Mouse (Mus musculus) left cerebral cortex, adult 2 months (tissue): ENCODE measurements around the gene Rnaset2b. TPM values are rescaled to one million over a fixed set of nuclear protein-coding genes. Genes with fewer than 3 reads are reported as not detected.
"Not testable (repeated sequence)": the region's sequence is repeated elsewhere in the genome, so short reads cannot be mapped to it uniquely, and the experiment has no call there.

Experiments used
- DNase-seq, 2 experiments: peaks; one replicate each; pipeline ENCODE4 v3.0.0; 2021 to 2022; ENCODE audit warnings: low spot score in 2 of 2, mixed read lengths in 1 of 2; ENCODE audit errors: extremely low spot score in 1 of 2
- H3K27ac ChIP-seq: fragments of 200-600 bp; 2 replicates; pipeline ENCODE4 v1.8.1; 2022
- H3K4me3 ChIP-seq: fragments of 200-600 bp; 2 replicates; pipeline ENCODE4 v1.8.1; 2022
- CTCF ChIP-seq: fragments of 200-600 bp; IDR thresholded peaks from 2 replicates; pipeline ENCODE4 v1.8.1; 2022; ENCODE audit warnings: antibody characterized with exemption, mild to moderate bottlenecking, moderate library complexity
- intact Hi-C: fragments of 180-260 bp; cut with DNase I; formaldehyde crosslinking; loops from one replicate; pipeline ENCODE4 v1.15.1; 2025
- total RNA-seq, 2 experiments: library from RNA; stranded (reverse); gene quantifications; 2 replicates each; pipeline ENCODE4 v1.2.3; 2021

Gene Rnaset2b
- total RNA-seq, 2 experiments from 2014 or later = 37.9 to 40.2 TPM

DNA sequence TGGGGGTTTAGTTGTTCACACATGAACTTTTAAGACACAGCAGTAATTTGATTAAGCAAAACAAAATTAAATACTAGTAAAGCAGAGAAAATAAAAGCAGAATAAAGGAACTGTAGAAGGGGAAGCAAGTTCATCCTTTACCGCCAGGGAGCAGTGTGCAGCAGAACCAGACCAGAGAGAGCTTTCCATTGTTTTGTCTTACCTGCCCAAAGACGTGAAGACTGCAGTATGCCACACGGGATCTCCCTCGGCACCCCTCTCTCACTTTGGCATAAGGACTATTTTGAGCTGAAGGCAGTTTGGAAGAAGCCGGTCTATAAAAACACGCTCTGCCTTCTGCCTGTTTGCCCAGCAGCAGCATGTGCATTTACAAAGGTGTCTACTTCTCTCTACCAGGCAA, 5.1 kb upstream of the Rnaset2b start:
- H3K4me3 ChIP-seq, intact Hi-C loops, H3K27ac ChIP-seq, DNase-seq: not testable (repeated sequence)
- peak; percentile 47 for TF ChIP-seq CTCF

DNA sequence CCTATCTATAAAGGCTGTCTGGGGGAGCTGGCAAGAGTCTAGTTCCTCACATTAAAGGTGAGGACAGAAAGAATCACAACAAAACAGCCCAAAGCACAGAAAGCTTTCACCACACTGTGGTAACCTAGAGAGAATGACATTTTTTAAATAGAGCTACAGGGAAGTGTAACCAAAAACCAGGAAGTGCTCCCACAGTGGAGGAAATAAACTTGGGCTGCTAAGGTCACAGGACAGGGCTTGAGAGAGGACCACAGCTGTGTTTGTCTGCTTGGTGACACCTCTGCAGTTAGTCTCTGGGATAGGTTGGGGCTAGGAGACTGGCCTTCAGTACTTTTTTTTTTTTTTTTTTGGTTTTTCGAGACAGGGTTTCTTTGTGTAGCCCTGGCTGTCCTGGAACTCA, 2.8 kb upstream of the Rnaset2b start:
- intact Hi-C loops, DNase-seq, H3K27ac ChIP-seq: not testable (repeated sequence)

DNA sequence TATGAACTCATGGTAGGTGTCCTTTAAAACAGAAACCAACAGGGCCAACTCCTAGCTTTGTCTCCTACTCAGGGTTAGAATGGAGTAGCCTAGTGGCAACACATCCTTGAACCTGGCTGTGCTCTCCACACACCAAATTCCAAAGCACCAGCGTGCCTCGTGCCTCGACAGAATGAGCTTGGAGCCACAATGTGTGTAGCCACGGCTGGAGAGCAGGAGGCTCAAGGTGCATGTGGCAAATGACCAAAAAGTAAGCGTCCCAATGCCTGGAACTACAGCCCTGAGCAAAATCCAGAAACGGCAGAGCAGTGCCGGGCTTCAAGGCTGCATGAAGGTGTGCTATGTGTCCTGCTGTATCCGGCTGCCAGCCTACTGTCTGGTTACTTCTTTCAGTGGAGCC, 804 bp downstream of the Rnaset2b start:
- DNase-seq, H3K27ac ChIP-seq, intact Hi-C loops, H3K4me3 ChIP-seq: not testable (repeated sequence)

More for the DNA sequence above, 2.8 kb upstream of the Rnaset2b start:
- not testable (repeated sequence) for H3K4me3 ChIP-seq

DNA sequence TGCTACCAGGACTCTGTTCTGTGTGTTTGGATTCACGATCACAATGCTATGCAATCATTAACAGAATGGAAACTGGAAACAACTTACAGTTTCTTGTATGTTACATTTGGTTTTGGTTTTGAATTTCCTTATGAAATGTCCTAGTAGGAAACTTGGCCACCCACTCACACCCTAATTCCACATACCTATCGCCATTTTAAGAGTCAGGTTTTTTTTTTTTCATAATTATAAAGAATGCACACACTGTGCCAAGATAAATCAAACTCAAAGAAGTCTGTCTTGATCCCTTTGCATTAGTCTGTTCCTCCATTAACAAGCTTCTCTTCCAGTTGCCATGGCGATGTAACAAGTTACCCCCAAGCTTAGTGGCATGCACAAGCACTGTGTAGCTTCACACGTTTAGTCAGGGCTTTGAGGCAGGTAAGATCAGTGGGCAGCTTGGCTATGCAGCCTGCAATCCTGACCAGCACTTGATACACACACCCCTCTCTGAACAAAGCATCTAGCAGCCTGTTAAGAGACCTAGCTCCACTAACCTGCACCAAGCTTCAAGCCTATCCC, 2.5 kb downstream of the Rnaset2b start:
- DNase-seq, H3K4me3 ChIP-seq, intact Hi-C loops: not testable (repeated sequence)

DNA sequence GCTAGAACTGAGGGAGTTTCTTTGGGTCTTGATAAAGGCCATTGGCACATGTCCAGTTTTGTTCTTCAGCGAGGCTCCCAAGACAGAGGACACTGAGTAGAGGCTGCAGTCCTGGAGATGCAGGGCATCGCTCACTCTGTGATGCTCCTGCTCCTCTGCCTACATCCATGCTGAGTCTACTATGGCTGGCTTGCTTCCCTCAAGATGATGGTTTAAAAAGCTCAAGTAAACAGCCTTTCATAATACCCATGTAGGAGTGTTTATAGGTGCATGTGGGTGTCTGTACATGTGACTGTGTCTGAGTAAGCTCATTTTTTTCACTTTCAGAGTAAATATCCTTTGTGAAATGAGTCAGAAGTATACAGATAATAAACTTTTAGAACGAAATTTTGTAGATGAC, 4.6 kb downstream of the Rnaset2b start:
- H3K27ac ChIP-seq, H3K4me3 ChIP-seq, intact Hi-C loops, DNase-seq: not testable (repeated sequence)

More for the DNA sequence above, 2.5 kb downstream of the Rnaset2b start:
- H3K27ac ChIP-seq = not testable (repeated sequence)

DNA sequence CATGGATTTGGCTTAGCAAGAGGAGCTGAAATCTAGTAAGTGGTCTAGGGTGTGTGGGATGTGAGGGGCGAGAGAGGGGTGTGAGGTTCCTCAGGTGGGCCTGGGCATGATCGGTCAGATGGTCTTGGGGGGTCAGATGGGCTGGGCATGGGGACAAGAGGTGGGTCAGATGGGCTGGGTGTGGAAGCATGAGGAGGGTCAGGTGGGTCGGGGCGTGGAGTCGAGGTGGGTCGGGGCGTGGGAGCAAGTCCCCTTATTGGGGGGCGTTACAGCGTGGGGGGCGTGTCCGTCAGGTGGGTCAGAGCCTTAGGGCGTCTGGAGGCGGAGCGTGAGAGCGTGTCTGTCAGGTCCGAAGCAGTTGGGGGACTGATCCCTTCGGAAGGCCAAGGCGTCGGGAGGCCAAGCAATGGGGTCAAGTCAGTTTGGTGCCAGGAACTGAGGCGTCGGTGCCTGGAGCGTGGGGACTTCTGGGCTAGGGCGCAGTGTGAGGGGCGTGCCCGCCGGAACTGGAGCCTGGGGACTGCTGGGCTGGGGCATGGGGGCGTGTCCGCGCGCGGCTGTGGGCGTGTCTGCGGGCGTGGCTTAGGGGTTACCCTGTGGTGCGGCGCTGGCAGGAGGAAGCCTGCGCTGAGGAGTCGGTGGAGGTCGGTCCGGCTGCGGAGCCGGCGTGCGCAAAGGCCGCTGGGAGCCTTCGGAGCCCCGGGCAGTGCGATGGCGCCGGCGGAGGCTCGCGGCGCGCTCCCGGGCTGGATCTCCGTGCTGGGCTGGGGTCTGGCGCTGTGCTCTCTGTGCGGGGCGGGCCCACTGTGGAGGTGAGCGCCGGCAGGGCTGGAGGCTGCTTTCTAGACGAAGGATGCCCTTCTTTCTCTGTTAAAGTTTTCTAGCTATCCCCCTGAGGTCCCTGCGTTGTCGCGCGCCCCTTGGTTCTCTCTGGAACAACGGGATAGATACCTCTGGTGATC, 8.1 kb downstream of the Rnaset2b start, which contains the start of gene Gm49721:
TSS of gene Gm49721 (plus strand) at position 618 of the 962 bp plus-strand sequence.
- DNase-seq = peak; percentile 47 to 58
- peak within 1 kb of the TSS; percentile 59 for H3K4me3 ChIP-seq
- intact Hi-C loops, H3K27ac ChIP-seq: not testable (repeated sequence)

DNA sequence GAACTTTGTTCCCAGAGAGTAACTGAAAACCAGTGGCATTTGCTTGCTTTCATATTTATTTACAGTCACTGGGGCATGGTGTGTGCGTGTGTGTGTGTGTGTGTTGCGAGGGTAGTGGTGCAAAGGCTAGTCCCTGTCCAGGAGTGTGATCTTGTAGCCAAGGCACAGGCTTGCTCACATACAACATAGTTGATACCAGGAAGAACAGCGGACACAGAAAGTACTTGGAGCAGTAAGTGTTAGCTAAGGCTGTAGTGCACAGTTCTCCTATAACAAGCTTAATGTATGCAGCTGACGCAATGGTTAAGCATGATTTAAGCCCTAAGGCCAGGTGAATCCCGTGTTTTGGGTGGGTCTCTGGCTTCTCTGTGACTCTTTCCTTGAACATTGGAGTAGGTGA, 8.9 kb downstream of the Rnaset2b start:
- intact Hi-C loops, H3K27ac ChIP-seq, DNase-seq: not testable (repeated sequence)
- H3K4me3 ChIP-seq = peak overlapping the region; percentile 59; the same call in 1 of the 2 replicates

DNA sequence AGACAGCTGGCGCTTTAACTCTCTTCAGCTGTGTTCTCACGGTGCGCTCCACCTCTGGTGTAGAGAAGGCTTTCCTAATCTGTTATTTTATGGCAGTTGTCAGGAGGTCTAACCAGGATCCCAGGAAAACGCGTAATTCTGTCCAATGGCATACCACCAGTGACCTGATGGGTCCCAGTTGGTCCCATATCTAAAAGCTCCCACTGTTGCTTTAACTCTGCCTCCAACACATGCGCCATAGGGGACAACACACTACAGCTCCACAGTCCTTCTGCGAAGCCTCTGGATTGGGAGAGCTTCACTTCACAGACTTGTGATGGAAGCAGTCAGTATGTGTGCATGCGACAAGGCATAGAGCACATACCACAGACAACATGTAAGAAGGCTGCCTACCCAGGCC, 9.7 kb downstream of the Rnaset2b start:
- H3K27ac ChIP-seq, intact Hi-C loops, H3K4me3 ChIP-seq, DNase-seq: not testable (repeated sequence)

DNA sequence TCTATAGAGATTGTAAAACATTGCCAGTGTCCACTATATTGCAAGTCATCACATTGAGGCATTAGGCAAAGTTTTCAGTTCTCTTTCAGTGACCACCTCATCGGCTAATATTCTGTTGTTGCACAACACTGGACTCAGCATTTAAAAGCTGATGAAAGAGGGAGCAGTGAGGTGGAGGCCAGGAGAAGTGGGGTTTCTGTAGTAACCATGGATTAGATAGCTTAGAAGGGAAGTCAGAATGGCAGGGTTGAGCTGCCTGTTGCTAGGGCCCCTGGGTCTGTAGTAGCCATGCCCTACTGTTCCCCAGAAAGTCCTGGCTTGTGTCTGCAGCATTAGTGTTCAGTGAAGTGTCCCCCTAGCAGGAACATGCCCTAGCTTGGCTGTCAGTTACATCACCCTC, 15.7 kb downstream of the Rnaset2b start:
- H3K4me3 ChIP-seq, DNase-seq, H3K27ac ChIP-seq, intact Hi-C loops: not testable (repeated sequence)

DNA sequence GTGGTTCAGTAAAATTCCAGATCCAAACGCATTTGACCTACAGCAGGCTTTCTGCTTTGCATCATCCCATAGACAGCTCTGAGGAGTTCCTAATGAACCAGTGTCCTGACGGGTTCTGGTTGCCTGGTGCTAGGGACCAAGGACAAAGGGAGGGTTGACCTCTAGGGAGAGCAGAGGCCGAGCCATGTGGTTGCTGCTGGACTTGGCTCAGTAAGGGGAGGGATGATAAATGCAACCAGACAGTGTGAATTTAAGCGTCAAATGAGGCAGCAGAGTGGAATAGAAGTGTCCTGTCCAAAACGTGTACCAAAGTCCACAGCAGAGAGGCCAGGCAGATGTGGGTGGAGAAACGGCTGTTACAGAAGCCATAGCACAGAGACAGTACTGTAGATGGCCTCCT, 25.1 kb downstream of the Rnaset2b start:
- intact Hi-C loops, H3K27ac ChIP-seq, DNase-seq, H3K4me3 ChIP-seq: not testable (repeated sequence)

DNA sequence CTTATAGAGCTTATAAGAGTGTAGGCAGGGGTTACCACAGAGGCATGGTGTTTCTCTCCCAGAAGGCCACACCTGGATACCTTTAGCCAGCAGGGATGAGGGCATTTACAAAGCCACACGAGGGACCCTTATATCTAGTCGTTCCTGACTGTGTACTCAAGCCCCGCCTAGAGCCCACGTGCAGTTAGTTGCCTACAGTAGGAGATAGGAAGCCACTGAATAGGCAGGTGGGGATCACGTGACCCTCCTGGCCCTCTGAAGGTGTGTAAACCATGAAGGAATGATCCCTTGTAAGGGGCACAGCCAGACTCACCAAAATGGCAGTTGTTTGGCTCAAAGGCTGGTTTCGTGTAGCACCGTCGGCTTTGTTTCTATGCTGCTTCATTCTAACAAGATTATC, 26.4 kb downstream of the Rnaset2b start:
- H3K4me3 ChIP-seq, DNase-seq, intact Hi-C loops, H3K27ac ChIP-seq: not testable (repeated sequence)

DNA sequence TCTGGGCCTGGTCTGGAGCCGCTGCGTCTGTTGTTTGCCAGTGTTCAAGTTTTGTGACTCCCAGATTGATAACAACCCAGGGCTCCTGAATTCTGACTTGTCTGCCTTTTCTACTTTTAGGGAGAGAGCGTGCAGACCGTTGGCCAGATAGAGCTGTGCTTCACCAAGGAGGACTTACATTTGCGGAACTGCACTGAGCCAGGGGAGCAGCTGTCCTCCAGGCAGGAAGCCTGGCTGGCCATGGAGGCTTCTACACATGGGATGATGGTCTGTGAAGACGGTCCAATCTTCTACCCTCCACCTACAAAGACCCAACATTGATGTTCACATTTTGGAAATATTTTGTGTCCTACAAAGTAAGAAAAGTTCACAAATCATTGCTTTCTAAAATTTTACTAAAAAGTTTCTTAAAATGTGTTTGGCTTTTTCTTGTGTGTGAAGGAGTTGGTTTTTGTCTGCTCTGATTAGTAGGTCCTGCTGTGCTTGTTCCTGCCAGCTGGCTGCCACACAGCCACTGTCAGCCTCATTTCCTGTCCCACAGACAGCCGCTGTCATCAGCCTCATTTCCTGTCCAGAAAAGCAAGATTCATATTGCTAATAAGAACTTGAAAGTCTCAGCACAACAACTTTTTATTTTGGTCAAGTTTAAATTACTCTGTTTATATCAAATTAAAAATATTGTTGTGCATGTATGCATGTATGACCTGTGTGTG, 27.5 kb downstream of the Rnaset2b start:
- intact Hi-C loops, H3K4me3 ChIP-seq, DNase-seq, H3K27ac ChIP-seq: not testable (repeated sequence)

DNA sequence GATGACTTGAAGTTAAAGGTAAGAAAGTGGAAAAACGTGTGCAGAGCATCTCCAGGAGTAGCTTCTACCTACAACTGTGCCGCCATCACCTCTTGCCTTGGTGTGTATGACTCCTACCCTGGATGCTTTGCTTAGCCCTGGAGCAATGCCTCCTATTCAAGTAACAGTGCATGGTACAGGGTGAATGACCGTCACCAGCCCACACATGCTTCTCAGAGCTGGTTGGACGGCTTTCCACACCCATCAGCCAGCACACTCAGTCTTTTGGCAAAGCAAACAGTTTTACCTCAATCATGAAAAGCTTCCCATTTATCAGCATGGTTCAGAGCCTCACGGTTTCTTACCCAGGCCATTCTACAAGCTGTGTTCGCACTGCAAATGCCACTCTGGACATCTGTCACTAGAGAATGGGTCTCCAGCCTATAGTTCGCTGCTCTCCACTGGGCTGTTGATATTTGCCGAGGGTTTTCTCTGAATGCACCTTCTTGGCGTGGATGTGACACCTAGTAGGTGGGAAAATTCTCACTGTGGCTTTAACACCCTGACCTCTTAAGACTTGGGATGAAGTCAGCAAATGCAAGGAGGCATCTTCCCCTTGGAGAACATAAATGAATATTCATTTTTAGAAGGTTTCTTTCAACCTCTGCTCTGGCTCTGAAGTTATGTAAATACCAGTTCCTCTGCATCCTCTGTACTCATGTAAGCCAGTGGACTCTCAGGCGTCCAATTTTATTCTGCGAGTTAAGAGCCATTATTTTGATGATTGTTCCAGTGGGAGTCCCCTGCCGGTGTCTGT, 31.6 kb downstream of the Rnaset2b start:
- H3K4me3 ChIP-seq, intact Hi-C loops, H3K27ac ChIP-seq, DNase-seq: not testable (repeated sequence)

DNA sequence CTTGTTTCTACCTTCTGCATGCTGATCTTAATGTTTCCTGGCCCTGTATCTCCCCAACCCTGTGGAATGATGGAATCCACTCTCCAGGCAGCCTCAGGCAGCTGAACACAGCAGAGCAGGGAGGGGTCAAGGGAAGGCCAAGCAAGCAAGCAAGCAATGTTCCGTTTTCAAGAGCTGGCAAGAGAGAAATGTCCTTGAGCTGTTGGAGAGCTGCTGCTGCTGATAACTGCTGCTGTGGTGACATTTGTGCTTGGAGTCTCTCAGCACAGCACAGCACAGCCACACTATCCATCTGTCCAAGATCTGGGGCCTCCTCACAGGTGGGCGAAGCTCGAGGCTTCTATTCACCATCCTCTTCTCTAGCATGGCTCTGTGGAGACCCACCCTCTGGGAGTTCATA, 33.0 kb downstream of the Rnaset2b start:
- H3K27ac ChIP-seq, H3K4me3 ChIP-seq, intact Hi-C loops, DNase-seq: not testable (repeated sequence)

DNA sequence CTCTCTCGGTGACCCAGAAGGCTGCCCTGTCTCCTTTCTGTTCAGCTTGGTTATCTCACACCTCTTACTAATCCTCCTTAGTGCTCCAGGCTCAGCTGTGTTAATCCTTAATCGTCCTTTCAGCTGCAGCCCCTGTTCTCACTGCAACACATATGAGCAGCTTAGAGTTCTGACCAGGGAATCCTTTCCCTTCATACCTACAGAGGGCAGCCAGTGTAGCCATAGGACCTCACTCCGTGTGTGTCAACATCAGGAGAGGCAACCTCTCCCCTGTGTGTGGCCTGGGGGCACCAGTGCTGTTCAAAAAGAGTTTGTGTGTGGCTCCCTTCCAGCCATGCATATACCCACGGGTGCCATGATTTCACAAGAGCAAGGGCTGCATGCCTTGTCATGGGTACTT, 35.2 kb downstream of the Rnaset2b start:
- H3K4me3 ChIP-seq, H3K27ac ChIP-seq, DNase-seq, intact Hi-C loops: not testable (repeated sequence)

DNA sequence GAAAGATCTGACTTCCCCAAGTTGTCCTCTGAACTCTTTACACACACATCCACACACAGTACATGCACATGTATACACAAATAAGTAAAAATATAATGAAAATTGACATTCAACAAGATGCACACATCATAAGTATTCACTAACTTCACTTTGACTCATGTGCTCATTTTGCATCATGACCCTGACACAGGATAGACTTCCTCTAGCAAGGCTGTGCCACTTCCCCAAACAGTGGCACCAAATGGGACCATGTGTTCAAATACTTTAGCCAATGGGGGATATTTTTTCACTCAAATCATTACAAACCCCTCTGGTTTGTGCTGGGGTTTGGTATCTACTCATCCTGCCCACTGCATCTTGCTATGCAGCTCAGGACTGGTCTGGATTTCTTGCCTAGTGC, 38.5 kb downstream of the Rnaset2b start:
- H3K27ac ChIP-seq, H3K4me3 ChIP-seq, intact Hi-C loops, DNase-seq: not testable (repeated sequence)
